Mouse (Mus musculus) fibroblast of lung, adult 2 months (primary cell): Measurements from ENCODE around the gene Mpeg1.

Experiments
- DNase-seq: peaks from one replicate; pipeline ENCODE4 v3.0.0-alpha.2; 2011; ENCODE audit warnings: low read depth

The Mpeg1 gene

DNA sequence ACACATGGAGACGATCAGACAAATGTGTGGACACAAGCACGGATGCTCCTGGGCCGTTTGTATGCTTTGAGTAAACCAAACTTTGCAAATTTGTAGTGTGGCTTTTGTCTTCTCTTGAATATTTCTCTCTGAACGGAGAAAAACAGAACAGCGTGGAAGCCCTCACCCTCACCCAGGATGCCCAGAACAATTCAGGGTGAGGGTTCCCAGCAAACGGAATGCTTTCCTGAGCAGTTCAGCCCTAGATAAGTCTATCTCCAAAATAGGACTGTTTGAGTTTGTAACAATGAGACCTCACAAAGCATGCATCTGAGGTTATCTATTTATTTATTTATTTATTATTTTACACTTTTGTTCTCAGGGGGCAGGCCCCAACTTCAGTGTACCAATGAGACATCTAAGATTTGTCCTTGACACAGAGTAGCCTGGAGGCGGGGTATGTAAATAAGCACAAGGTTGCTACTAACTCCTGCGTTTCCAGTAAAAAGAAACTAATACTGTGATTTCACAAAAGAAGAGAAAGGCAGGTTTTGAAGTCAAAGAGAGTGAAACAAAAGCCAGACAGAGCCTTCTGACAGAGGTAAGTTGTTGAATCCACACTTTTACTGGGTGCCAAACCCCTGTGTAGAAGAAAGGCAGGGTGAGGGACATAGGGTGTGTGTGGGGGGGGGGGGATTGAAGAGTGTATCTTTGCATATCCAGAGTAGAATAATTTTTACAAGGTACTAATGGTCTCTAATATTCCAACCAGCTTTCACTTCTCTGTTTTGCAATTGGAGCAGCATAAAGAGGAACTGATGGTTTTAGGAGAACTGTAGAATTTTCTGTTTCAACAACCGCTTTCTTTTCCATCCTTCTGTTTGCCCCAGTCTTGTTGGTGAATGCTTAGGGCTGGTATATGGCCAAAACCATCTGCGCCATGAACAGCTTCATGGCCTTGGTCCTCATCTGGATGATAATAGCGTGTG lies at the start of gene Mpeg1:
Gene Mpeg1, plus strand, starts transcription at position 498 of the 968 bp plus-strand sequence.
- no peak for DNase-seq

DNA sequence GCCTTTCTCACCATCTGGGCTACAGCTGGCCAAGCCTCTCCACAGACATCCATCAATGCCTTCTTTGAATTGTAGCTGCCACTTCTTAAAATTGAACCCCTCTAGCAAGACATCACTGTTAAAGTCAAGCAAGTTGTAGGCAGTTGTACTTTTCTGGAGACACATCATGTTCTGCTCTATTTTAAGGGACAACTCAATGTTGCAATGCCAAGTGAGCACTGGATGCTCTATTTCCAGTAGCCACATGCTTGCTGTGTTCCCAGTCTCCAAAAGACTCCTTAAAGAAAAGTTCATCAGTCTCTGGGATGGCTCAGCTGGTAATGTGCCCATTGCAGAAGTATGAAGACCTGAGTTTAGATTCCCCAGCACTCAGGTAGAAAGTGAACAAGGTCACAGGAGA lies 46.8 kb upstream of the Mpeg1 start:
- DNase-seq, result no peak

DNA sequence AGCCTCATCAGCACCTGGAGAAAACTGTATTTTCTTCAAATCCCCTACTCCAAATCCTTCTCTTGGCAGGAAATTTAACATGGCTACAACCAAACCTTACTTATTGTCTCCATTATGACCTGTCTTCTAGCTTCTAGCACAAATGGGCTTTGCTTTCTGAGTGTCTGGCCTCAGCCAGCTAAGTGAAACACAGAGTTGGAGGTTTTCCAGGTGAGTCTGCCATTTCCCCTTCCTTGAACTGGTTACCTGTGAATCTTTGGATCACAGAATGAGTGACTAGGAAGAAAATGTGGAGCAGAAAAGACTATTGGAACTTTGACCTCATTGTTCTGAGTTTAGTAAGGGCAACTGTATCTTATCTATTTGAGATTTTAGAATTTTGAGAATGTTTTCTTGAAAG lies 43.2 kb upstream of the Mpeg1 start, which contains the start of gene Olfr1441:
Gene Olfr1441, plus strand, starts transcription at position 73 of the 400 bp plus-strand sequence.
- DNase-seq, result no peak

DNA sequence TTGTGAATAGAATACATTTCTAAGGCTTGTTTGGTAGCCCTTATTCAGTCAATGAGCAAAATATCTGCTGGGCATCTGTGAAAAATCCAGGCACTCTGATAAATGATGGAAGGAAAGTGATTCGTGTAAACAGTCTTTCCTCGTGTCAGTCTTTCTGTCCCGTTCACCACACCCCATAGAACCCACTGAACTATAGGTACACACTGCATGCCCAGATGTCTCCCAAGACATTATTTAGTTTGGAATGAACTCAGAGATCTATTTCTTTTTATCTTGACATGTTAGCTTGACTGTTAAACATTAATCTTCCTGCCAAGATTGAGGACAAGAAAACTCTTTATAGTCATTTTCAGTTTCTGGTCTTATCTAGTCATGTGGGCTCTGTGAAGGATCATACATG lies 42.3 kb upstream of the Mpeg1 start:
- DNase-seq, result no peak

DNA sequence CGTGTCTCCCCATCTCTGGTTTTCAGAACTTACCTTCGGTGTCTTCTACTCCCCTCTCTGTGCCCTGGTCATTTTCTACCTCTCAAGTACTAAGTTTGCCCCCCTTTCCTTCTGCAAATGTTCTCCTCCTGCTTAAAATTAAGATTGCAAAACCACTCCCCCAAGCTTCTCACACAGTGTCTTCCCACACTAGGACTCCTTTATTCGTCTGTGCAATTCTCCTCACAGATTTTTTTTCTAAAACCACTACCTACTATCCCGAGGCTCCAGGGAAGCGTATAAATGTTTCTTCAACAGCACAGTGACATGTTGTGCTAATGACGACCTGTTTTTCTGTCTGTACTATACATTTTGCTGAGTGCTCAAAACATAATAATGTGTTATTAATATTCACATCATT lies 40.0 kb upstream of the Mpeg1 start:
- no peak for DNase-seq

DNA sequence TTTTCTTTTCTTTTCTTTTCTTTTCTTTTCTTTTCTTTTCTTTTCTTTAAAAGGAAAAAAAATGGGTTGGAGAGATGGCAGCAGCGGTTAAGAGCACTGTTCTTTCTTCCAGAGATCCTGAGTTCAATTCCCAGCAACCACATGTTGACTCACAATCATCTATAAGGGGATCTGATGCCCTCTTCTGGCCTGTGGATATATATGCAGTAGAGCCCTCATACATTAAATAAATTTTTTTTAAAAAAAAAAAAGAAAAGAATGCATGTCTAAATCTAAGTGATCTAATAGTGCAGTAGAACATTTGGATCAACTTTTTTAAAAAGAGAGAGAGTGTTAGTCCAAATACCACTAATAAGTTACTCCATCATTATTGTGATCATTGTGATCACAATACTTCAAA lies 38.9 kb upstream of the Mpeg1 start:
- DNase-seq, result no peak

DNA sequence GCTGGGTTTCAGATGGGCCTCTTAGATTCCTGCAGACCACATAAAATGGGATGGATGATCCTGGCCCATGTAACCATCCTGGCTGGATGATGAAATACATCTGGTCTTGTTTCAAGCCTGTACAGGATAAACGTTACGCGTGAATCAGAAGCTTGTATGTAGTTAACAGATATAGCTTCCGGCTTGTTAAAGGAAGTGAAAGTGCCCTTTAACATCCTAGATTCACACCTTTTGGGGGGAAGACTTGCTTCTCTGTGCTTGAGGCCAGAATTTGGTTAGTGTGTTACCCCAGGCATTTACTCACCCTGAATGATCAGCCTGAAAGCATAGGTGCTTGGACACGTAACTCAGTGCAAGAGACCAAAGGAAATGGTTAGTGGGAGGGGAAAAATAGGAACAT lies 33.5 kb upstream of the Mpeg1 start:
- DNase-seq, result no peak

DNA sequence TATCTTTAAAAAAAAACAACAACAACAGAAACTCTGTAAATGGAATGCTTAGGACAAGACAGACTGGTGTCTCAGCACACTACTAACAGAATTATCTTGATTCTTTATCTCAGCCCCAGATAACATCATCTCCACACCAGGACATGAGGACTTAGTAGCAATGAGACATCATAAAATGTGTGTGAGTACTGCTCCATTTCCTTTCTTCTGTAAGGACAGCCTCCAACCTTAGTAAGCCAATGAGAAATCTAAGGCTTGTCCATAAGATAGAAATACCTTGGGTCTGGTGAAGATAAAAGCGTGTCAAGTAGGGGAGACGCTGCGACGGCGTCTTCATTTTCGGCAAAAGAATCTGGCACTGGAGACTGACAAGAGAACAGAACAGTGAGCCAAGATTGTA lies 33.0 kb upstream of the Mpeg1 start, which contains the start of gene Pfpl:
Gene Pfpl, plus strand, starts transcription at position 301 of the 400 bp plus-strand sequence.
- no peak for DNase-seq

DNA sequence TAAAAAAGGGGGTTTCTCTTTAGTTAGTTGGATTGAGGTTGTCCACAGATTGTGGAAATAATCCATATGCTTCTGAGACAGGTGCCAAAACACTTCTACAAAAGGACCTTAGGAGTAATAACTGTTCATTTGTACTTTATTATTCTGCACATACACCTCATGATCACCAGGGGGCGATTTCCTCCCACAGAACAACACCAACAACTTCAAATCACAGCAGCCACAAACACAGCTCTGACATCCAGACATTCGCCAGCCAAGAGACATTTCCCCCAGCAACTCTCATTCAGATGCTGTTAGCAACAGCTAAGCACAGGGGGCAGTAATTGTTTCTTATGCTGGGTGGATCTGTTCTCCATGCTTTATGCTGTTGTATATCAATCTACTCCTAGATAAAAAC lies 27.5 kb upstream of the Mpeg1 start:
- peak; percentile 38 for DNase-seq

DNA sequence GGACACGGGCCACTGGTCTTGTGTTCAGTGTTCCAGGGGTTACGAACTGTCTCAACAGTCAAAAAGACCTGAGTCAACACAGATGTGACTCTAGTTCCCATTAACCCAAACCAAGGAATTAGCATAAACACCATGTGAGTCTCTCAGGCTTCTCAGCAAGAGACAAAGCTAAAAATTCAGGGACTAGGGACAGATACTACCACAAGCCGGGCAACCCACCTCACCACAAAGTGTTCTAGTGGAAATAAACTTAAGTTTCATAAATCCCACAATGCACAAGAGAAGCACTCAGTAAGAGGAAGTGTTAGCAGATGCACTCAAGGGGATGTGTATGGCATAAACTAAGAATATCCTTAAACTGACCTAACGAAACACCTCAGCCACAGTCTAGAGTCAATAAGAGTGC lies 25.6 kb upstream of the Mpeg1 start:
- no peak for DNase-seq

DNA sequence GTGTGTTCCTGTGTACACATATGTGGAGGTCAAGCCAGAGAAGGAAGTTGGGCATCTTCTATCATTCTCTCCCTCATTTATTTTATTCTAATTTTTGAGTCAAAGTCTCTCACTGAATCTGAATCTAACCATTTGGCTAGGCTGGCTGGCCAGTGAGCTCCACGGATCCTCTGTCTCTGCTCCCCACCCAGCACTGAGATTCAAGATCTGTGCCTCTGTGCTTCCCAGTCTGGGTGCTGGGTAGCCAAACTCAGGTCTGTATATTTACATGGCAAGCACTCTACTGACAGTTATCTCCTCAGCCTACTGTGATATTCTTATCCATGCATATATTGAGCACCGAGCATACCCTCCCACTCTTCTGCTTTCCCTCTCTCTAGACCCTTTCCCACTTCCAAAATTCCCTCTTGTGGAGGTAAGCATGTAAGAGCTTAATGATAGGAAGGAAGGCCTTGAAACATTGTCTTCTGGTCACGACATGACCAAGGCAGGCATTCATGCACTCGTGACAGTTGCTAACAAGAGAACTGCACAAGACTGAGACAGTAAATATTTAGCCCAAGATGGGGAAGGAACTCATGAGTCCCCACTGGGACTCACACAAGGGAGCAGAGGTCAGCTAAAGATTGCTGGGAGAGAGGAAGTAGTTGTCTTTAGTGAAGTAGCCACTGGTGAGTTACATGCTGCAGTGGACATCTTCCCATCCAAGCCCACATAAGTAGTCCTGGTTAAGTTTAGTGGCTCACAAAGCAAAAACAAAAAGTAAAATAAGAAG lies 24.6 kb upstream of the Mpeg1 start:
- DNase-seq, result no peak

DNA sequence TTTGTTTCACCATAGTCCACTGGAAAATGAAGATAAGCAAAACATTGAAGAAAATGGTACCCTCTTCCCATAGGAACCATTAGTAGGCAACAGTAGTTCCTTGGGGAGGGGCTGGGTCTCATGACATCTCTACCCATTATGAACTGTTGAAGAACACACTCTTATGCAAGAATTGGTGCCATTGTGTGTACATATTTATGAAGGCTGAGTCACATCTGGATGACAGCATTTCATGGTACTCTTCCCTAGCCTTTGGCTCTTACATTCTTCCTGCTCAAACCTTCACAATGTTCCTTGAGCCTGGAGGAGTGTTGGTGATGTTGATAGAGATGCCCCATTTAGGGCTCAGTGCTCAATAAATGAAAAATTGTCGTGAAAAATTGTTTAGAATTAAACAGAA lies 21.0 kb upstream of the Mpeg1 start:
- DNase-seq, result no peak

DNA sequence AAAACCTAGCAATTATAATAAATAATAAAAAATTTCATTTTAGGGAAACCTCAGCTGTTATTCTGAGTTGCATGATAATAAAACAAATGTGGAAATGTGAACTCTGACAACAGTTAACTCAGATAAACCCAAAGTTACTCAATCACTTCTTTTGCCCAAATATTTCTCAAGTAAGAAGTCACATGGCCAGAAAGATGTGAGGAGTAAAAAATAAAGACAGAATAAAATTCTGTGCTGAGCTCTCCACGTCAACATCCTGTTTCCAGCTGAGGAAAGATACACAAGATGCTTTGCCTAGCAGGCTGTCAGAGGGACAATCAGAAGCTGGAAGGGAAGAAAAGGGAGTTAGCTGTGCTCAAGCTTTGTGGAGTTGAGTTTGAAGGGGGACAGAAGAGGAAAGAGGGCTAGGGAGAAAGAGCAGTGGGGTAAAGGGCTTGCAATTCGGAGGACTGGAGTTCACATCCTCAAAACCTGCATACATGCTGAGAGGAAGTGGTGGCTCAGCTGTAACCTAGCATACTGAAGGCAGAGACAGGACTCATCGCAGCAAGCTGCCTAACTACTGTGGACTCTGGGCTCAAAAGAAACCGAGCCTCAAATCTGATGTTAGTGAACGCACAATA lies 20.4 kb upstream of the Mpeg1 start:
- DNase-seq, result no peak

DNA sequence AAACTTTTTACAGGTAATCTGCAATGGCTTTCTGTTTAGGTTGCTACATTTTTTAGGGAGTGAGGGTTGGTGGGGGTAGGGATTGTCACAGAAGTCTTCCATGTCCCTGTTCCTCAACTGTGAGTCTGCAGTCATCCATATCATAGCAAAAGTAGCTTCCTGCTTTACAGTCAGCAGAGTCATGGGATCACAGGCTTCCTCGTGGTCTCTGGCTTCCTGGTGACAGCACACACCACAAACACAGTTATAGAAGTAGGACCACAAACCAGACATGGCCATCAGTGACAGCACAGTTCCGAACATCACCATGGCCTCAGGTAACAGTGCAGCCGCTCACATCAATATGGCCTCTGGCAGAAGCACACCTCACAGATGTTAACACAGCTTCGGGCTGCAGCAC lies 18.0 kb upstream of the Mpeg1 start:
- DNase-seq, result no peak

DNA sequence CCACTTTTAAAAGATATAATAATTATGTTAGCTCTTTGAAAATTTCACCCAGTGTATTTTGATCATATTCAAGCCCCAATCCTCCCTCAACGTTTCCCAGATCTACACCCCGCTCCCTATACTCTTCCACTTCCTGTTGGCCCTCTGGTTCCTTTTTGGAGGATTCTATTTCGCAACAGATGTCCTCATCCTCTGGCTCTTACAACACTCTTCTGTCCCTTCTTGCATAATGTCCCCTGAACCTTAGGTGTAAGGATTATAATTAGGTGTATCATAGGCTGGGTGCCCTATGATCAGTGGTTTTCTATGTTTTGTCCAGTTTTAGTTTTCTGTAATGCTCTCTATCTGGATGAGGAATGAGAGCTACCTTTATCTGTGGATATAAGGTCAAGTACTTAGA lies 15.6 kb upstream of the Mpeg1 start:
- no peak for DNase-seq

DNA sequence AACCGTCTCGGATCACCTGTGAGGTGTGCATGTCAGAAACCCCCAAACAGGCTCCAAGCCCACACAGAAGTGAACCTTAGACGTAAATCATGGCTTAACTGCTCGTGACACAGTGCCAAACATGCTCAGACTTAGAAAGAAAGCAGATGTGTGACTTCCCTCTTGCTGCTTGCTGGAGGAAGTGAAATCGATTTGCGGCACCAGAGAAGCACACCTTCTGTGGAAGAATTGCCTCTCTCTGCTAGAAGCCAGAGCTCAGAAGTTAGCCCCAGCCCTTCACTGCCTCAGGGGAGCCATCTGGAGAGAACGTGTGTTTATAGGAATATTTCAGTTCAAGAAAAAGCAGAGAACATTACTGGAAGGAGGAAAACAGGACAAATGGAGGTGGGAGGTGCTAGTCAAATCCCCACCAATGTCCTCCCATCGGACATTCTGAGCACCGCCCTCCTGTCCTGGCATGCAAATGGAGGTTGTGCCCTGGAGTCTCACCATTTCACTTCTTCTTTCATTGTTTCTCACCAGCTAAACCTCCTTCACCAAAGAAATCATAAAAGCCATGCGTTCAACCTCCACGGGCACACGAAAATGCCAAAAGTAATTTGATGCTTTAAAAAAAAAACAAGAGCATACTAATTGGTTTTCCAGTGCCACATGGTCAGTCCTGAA lies 3.0 kb upstream of the Mpeg1 start:
- DNase-seq, result no peak

DNA sequence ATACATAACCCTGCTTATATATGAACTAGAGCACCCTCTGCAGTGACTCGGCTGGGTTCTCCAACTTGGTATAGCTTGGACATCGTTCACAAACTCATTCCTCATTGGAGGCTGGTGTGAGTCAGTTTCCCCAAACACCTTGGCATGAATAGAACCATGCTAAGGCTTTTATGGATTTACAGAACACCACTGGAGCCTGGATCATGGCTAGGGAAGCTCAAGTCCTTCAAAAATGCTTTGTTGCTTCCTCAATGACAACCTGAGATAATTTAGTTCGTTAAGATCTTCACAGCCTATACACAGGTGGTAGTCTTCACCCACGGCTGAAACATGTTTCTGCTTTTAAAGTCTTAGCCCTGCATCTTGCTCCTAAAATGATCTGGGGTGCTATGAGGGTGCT lies 1.1 kb upstream of the Mpeg1 start:
- no peak for DNase-seq

DNA sequence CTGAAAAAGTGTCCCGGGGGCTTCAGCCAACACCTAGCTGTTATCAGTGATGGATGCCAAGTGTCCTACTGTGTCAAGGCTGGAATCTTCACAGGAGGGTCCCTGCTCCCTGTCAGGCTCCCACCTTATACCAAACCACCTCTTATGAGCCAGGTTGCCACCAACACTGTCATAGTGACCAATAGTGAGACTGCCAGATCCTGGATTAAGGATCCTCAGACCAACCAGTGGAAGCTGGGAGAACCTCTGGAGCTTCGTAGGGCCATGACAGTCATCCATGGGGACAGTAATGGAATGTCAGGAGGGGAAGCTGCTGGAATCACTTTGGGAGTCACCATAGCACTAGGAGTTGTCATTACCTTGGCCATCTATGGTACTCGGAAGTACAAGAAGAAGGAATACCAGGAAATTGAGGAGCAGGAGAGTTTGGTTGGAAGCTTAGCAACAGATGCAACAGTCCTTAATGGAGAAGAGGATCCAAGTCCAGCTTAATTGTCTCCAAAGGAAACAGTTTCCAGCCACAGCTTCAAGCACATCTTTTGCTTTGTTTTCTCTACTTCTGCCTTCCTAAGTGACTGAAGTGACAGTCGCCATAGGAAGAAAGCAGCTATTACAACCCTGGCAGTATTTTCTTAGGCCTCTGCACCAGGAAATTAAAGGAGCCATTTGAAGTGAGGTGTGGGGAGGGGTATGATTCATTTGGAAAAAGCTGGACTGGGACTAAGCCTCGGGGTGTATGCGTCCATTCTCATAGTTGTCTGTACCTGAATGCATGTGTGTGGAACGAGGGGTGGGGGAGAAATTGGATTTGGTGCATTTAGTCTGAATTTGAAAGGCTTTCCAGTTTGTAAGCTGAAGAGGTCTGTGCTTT lies 2.5 kb downstream of the Mpeg1 start:
- DNase-seq, result no peak

DNA sequence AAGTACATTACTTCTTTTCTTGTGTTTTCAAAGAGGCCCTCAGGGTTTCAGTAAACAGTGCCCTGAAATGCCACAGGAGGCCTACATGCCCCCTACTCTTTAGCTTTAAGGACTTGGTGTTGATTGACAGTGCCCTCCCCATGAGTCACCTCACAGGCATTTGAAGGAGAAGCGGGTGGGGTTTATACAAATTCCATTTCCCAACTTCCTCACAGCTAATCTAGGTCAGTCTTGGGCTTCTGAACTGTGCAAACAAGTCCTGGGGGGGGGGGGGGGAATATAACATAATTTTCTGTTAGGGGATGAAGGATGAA lies 3.1 kb downstream of the Mpeg1 start:
- DNase-seq, result no peak

DNA sequence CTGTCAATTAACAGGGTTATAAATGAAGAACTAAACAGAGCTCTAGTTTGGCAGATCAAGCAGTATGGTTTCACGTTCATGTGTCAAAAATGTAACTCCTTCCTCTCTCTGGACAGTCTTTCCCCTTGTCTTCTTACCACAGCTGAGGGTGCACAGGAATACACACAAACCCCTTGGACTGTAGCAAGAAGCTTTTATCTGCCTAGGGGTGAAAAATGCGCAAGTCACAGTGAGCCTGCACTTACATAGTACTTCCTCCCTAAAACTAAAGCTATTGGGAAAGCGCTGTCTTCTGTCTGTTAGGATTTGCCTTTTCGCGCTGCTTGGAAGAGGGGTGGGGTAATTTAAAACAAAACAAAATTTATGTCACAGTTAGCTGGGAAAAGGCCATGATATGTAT lies 3.5 kb downstream of the Mpeg1 start:
- no peak for DNase-seq

DNA sequence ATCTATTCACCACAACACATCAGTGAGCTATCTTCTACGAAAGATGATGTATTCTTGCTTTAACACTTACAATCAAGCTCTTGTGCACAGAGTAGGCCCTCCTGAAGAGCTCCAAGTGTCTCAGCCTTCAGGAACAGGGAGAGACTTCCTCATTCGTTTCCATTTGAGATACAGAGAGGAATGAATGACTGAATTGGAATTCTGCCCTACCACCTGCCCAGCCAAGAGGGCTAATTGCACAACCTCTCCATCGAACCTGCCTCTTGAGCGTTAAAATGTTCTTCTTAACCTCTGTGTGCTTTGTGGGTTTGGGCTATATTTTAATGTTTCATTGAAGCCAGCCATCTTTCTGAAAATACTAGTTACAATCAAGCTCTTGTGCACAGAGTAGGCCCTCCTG lies 4.1 kb downstream of the Mpeg1 start:
- DNase-seq, result no peak
